Mouse (Mus musculus) megakaryocyte, embryonic 14.5 days (primary cell): ENCODE data around the gene Fgd1.

ENCODE experiments used
- FLI1 ChIP-seq: IDR thresholded peaks from 2 replicates; pipeline ENCODE4 v1.6.1; 2012; ENCODE audit warnings: low read length, inconsistent platforms, mixed read lengths
- GATA1 ChIP-seq: IDR thresholded peaks from 3 replicates; pipeline ENCODE4 v1.6.1; 2012; ENCODE audit warnings: mixed read lengths, low read length, inconsistent platforms, borderline replicate concordance

- TF ChIP-seq GATA1 (no peak), FLI1 (no peak)
Observed at GRCm38 (mm10) chrX:151123933-151124332, 78.0 kb downstream of the Fgd1 start.
